Mouse (Mus musculus): ENCODE measurements at regions not wholly inside any gene's neighbourhood (a gene's known extent, or its start where the extent isn't known, plus 50 kb on each side); places are given as distances from the start of the nearest gene placed in this dataset.

- TF ChIP-seq CTCF (IDR thresholded peaks at IDR 0.05) (no peak), EP300 (IDR thresholded peaks at IDR 0.05) (no peak)
Measured at GRCm38 (mm10) chr2:78730161-78730560, 137.8 kb upstream of the Ube2e3 start.

All from lung, postnatal 0 days (tissue).